Mouse (Mus musculus) subcutaneous adipose tissue, adult 2 months (tissue): ENCODE results near the gene Olfr654. TPM values are rescaled to one million over a fixed set of nuclear protein-coding genes. Genes with fewer than 3 reads are reported as not detected.

ENCODE experiments used
- polyA plus RNA-seq: library from polyadenylated mRNA; depleted of rRNA; stranded (reverse); fragments of >200 nt; gene quantifications from 2 replicates; pipeline ENCODE4 v1.2.3, GENCODE M21; 2012; ENCODE audit warnings: low replicate concordance; rRNA removed

The Olfr654 gene
- not detected in 2 replicates for polyA plus RNA-seq

GRCm38 (mm10) chr7:104586725-104587124 lies at the start of gene Olfr654:
TSS of gene Olfr654 (plus strand) at chr7:104587025.

GRCm38 (mm10) chr7:104549833-104550232 lies 37.0 kb upstream of the Olfr654 start, which contains the start of gene Olfr651:
TSS of gene Olfr651 (plus strand) at chr7:104550133.

GRCm38 (mm10) chr7:104560601-104561000 lies 26.2 kb upstream of the Olfr654 start, which contains the start of gene Olfr652:
TSS of gene Olfr652 (plus strand) at chr7:104560901.

GRCm38 (mm10) chr7:104577014-104577413 lies 9.8 kb upstream of the Olfr654 start, which contains the start of gene Olfr653:
TSS of gene Olfr653 (plus strand) at chr7:104577314.

GRCm38 (mm10) chr7:104601679-104602078 lies 14.9 kb downstream of the Olfr654 start, which contains the start of gene Olfr655:
TSS of gene Olfr655 (minus strand) at chr7:104601779.

GRCm38 (mm10) chr7:104613655-104614054 lies 26.8 kb downstream of the Olfr654 start, which contains the start of gene Olfr656:
TSS of gene Olfr656 (plus strand) at chr7:104613955.

GRCm38 (mm10) chr7:104624494-104624893 lies 37.7 kb downstream of the Olfr654 start, which contains the start of gene Olfr657:
TSS of gene Olfr657 (plus strand) at chr7:104624794.

Other genes starting within 250 kb of the Olfr654 start
- gene Trim12c, start 233.7 kb upstream of the Olfr654 start, polyA plus RNA-seq = 5.7 and 6.5 TPM in 2 replicates
- 0.21 and 0.32 TPM in 2 replicates for gene Trim30b, start 217.1 kb upstream of the Olfr654 start, polyA plus RNA-seq
- gene Trim30c, start 186.2 kb upstream of the Olfr654 start, polyA plus RNA-seq = 0.09 TPM in 2 replicates
- 6.5 and 7.6 TPM in 2 replicates for gene Trim30a, start 121.8 kb upstream of the Olfr654 start, polyA plus RNA-seq
- 1.8 and 2.5 TPM in 2 replicates for gene Trim30d, start 79.2 kb upstream of the Olfr654 start, polyA plus RNA-seq
- gene Olfr651, start 36.9 kb upstream of the Olfr654 start, polyA plus RNA-seq = not detected in 2 replicates
- not detected in 2 replicates for gene Olfr652, start 26.1 kb upstream of the Olfr654 start, polyA plus RNA-seq
- not detected in 2 replicates for gene Olfr653, start 9.7 kb upstream of the Olfr654 start, polyA plus RNA-seq
- gene Olfr655, start 14.8 kb downstream of the Olfr654 start, polyA plus RNA-seq = not detected in 2 replicates
- not detected in 2 replicates for gene Olfr656, start 26.9 kb downstream of the Olfr654 start, polyA plus RNA-seq
- gene Olfr657, start 37.8 kb downstream of the Olfr654 start, polyA plus RNA-seq = not detected in 2 replicates
- 0.04 TPM in 1 of 2 replicates, not detected in the other for gene Olfr658, start 60.3 kb downstream of the Olfr654 start, polyA plus RNA-seq
- gene Olfr659, start 79.7 kb downstream of the Olfr654 start, polyA plus RNA-seq = not detected in 2 replicates
- gene Olfr661, start 99.5 kb downstream of the Olfr654 start, polyA plus RNA-seq = not detected in 2 replicates
- not detected in 2 replicates for gene Usp17le, start 190.4 kb downstream of the Olfr654 start, polyA plus RNA-seq